Mouse (Mus musculus): ENCODE measurements around the gene Adamts9. TPM values are rescaled to one million over a fixed set of nuclear protein-coding genes. Genes with fewer than 3 reads are reported as not detected.
A peak's percentile ranks its signal among the peaks of the same experiment; 100 is the strongest.

The Adamts9 gene
- total and polyA plus RNA-seq, 2 experiments = 0.43 to 2.1 TPM

GRCm38 (mm10) chr6:92811566-92811965 is 131.7 kb downstream of the Adamts9 start:
- no peaks in the 10 kb centered on the region for H3K36me3 ChIP-seq (ENCODE audit: control insufficient read depth, insufficient read depth, low read length)
- no peak overlapping the region for H3K9ac ChIP-seq (ENCODE audit: low read depth, low read length)
- no peak for DNase-seq (ENCODE audit: extremely low read depth, low read depth, low spot score)
- H3K79me2 ChIP-seq (ENCODE audit: control insufficient read depth, insufficient read depth, low read length) = no peaks in the 10 kb centered on the region
- H3K27me3 ChIP-seq (ENCODE audit: control insufficient read depth, insufficient read depth, low read length) = no peaks in the 10 kb centered on the region
- no peak overlapping the region for H3K27ac ChIP-seq (replicated peaks; ENCODE audit: insufficient read depth, low read depth, low read length)
- no peaks in the 10 kb centered on the region for H3K4me1 ChIP-seq (ENCODE audit: control insufficient read depth, insufficient read depth, low read length)
- H3K4me3 ChIP-seq (ENCODE audit: insufficient read depth, low read depth, low read length) = no peak overlapping the region
- TF ChIP-seq POLR2A (IDR thresholded peaks at IDR 0.05; ENCODE audit: extremely low read depth, insufficient read depth, low read length) = no peak
- no peak for TF ChIP-seq CTCF (IDR thresholded peaks at IDR 0.05; ENCODE audit: low read depth, low read length)

GRCm38 (mm10) chr6:92810628-92811027 is 132.7 kb downstream of the Adamts9 start:
- H3K9ac ChIP-seq (ENCODE audit: low read depth, low read length) = no peak overlapping the region
- no peak for DNase-seq (ENCODE audit: extremely low read depth, low read depth, low spot score)
- no peak for TF ChIP-seq POLR2A (IDR thresholded peaks at IDR 0.05; ENCODE audit: extremely low read depth, insufficient read depth, low read length)
- TF ChIP-seq CTCF (IDR thresholded peaks at IDR 0.05; ENCODE audit: low read depth, low read length) = no peak
- H3K4me3 ChIP-seq (ENCODE audit: insufficient read depth, low read depth, low read length) = no peak overlapping the region
- H3K27ac ChIP-seq (replicated peaks; ENCODE audit: insufficient read depth, low read depth, low read length) = no peak overlapping the region
- H3K79me2 ChIP-seq (ENCODE audit: control insufficient read depth, insufficient read depth, low read length) = no peaks in the 10 kb centered on the region
- WGBS = 94% methylated on average over 2 of the region's 2 CpGs
- no peaks in the 10 kb centered on the region for H3K4me1 ChIP-seq (ENCODE audit: control insufficient read depth, insufficient read depth, low read length)
- H3K36me3 ChIP-seq (ENCODE audit: control insufficient read depth, insufficient read depth, low read length) = no peaks in the 10 kb centered on the region
- H3K27me3 ChIP-seq (ENCODE audit: control insufficient read depth, insufficient read depth, low read length) = no peaks in the 10 kb centered on the region

- TF ChIP-seq CTCF (IDR thresholded peaks at IDR 0.05; ENCODE audit: low read depth, low read length) = no peak
- TF ChIP-seq POLR2A (IDR thresholded peaks at IDR 0.05; ENCODE audit: extremely low read depth, insufficient read depth, low read length) = no peak
- WGBS = 78% methylated on average over 3 of the region's 3 CpGs
These were observed 133.5 kb downstream of the Adamts9 start for GRCm38 (mm10) chr6:92809818-92810217.

GRCm38 (mm10) chr6:92804254-92804971 is 138.9 kb downstream of the Adamts9 start:
- 89% methylated on average over 3 of the region's 3 CpGs for WGBS
- TF ChIP-seq POLR2A (IDR thresholded peaks at IDR 0.05; ENCODE audit: extremely low read depth, insufficient read depth, low read length) (no peak), CTCF (IDR thresholded peaks at IDR 0.05; ENCODE audit: low read depth, low read length) (no peak)
- no peaks in the 10 kb centered on the region for H3K27me3 ChIP-seq (ENCODE audit: control insufficient read depth, insufficient read depth, low read length)
- H3K4me1 ChIP-seq (ENCODE audit: control insufficient read depth, insufficient read depth, low read length) = no peaks in the 10 kb centered on the region
- no peaks in the 10 kb centered on the region for H3K36me3 ChIP-seq (ENCODE audit: control insufficient read depth, insufficient read depth, low read length)
- no peak for DNase-seq (ENCODE audit: extremely low read depth, low read depth, low spot score)
- H3K79me2 ChIP-seq (ENCODE audit: control insufficient read depth, insufficient read depth, low read length) = no peaks in the 10 kb centered on the region
- H3K4me3 ChIP-seq (ENCODE audit: insufficient read depth, low read depth, low read length) = no peak overlapping the region
- no peak overlapping the region for H3K27ac ChIP-seq (replicated peaks; ENCODE audit: insufficient read depth, low read depth, low read length)
- no peak overlapping the region for H3K9ac ChIP-seq (ENCODE audit: low read depth, low read length)

More at GRCm38 (mm10) chr6:92809818-92810217, 133.5 kb downstream of the Adamts9 start:
- no peak for DNase-seq (ENCODE audit: extremely low read depth, low read depth, low spot score)
- no peaks in the 10 kb centered on the region for H3K36me3 ChIP-seq (ENCODE audit: control insufficient read depth, insufficient read depth, low read length)
- H3K4me3 ChIP-seq (ENCODE audit: insufficient read depth, low read depth, low read length) = no peak overlapping the region
- H3K27ac ChIP-seq (replicated peaks; ENCODE audit: insufficient read depth, low read depth, low read length) = no peak overlapping the region
- no peak overlapping the region for H3K9ac ChIP-seq (ENCODE audit: low read depth, low read length)
- no peaks in the 10 kb centered on the region for H3K27me3 ChIP-seq (ENCODE audit: control insufficient read depth, insufficient read depth, low read length)
- H3K79me2 ChIP-seq (ENCODE audit: control insufficient read depth, insufficient read depth, low read length) = no peaks in the 10 kb centered on the region
- no peaks in the 10 kb centered on the region for H3K4me1 ChIP-seq (ENCODE audit: control insufficient read depth, insufficient read depth, low read length)

GRCm38 (mm10) chr6:92803213-92803612 is 140.1 kb downstream of the Adamts9 start:
- no peaks in the 10 kb centered on the region for H3K27me3 ChIP-seq (ENCODE audit: control insufficient read depth, insufficient read depth, low read length)
- no peak for TF ChIP-seq POLR2A (IDR thresholded peaks at IDR 0.05; ENCODE audit: extremely low read depth, insufficient read depth, low read length)
- TF ChIP-seq CTCF (IDR thresholded peaks at IDR 0.05; ENCODE audit: low read depth, low read length) = no peak
- no peak overlapping the region for H3K9ac ChIP-seq (ENCODE audit: low read depth, low read length)
- 77% methylated on average over 6 of the region's 6 CpGs for WGBS
- DNase-seq (ENCODE audit: extremely low read depth, low read depth, low spot score) = peak; percentile 24
- H3K79me2 ChIP-seq (ENCODE audit: control insufficient read depth, insufficient read depth, low read length) = no peaks in the 10 kb centered on the region
- H3K4me3 ChIP-seq (ENCODE audit: insufficient read depth, low read depth, low read length) = no peak overlapping the region
- no peaks in the 10 kb centered on the region for H3K36me3 ChIP-seq (ENCODE audit: control insufficient read depth, insufficient read depth, low read length)
- H3K4me1 ChIP-seq (ENCODE audit: control insufficient read depth, insufficient read depth, low read length) = no peaks in the 10 kb centered on the region
- H3K27ac ChIP-seq (replicated peaks; ENCODE audit: insufficient read depth, low read depth, low read length) = no peak overlapping the region

- WGBS = 92% methylated on average over 11 of the region's 11 CpGs
- Histone ChIP-seq H3K27me3 (ENCODE audit: control insufficient read depth, insufficient read depth, low read length) (peaks cover 4% of the 10 kb centered on the region; the same call in 1 of the 2 replicates), H3K4me3 (ENCODE audit: insufficient read depth, low read depth, low read length) (no peak overlapping the region), H3K36me3 (ENCODE audit: control insufficient read depth, insufficient read depth, low read length) (no peaks in the 10 kb centered on the region), H3K4me1 (ENCODE audit: control insufficient read depth, insufficient read depth, low read length) (no peaks in the 10 kb centered on the region), H3K79me2 (ENCODE audit: control insufficient read depth, insufficient read depth, low read length) (no peaks in the 10 kb centered on the region), H3K9ac (ENCODE audit: low read depth, low read length) (no peak overlapping the region), H3K27ac (replicated peaks; ENCODE audit: insufficient read depth, low read depth, low read length) (no peak overlapping the region)
- no peak for DNase-seq (ENCODE audit: extremely low read depth, low read depth, low spot score)
- TF ChIP-seq CTCF (IDR thresholded peaks at IDR 0.05; ENCODE audit: low read depth, low read length) (no peak), POLR2A (IDR thresholded peaks at IDR 0.05; ENCODE audit: extremely low read depth, insufficient read depth, low read length) (no peak)
These were observed 140.9 kb downstream of the Adamts9 start for GRCm38 (mm10) chr6:92802421-92802820.
